Mouse (Mus musculus): ENCODE measurements at regions not wholly inside any gene's neighbourhood (a gene's known extent, or its start where the extent isn't known, plus 50 kb on each side); places are given as distances from the start of the nearest gene placed in this dataset.

GRCm38 (mm10) chr16:52988852-52989397 lies 535.1 kb upstream of the Alcam start:
- DNase-seq = no peak

DNA sequence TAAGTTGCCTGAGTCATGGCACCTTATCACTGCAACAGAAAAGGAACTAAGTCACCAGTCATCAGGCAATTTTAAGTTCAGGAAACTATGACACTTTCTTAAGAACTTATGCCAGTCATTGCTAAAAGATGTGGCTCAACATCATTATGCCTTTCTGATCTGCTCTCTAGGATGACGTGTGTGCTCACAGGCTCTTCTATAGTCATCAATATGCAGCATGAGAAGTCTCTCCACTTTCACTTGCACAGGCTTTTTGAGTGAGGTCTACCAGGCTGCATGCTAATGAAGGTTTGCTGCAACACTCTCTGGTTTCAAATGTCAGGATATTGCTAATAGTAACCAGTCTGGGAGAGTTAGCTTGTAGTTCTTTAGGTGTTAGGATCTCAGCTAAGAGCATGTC lies 530.5 kb upstream of the Alcam start:
- DNase-seq = no peak

GRCm38 (mm10) chr16:52980995-52981394 lies 527.1 kb upstream of the Alcam start:
- no peak for DNase-seq

DNA sequence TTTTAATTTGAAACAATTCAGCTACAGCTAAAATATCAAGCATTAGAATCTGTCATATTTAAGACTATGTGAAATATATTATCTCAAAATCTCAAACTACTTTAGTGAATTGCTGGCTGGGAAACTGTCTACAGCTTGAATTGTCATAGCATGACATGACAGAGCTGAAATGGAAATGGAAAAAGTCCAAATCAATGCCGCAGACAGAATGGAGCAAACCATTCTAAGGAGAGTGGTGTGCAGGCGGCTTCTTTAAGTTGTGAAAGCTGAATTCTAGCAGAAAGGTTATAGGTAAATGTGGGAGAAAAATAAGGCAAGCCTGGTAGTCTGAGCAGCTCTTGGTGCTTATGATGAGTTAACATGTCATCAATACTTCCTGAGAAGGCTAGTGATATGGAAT lies 518.9 kb upstream of the Alcam start:
- no peak for DNase-seq

GRCm38 (mm10) chr16:52947679-52948078 lies 493.8 kb upstream of the Alcam start:
- no peak for DNase-seq

DNA sequence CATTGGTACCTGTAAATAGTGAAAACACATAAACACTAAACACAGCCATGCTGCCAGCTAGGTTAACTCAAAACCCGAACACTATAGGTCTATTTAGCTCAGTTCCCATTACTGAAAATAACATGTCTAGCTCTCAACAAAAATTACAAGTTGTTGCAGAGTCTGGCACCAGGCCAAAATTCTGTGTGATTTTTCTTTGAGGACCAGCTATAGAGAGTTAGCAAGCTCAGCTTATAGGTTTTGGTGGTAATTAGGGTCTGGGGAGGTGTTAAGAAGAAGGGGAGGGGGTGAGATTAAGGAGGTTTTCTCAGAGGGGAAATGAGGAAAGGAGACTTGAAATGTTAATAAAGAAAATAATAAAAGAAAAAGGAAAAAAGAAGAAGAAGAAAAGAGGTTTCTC lies 480.9 kb upstream of the Alcam start:
- no peak for DNase-seq

- no peak for DNase-seq
Observed at GRCm38 (mm10) chr16:52931978-52932377, 478.1 kb upstream of the Alcam start.

- DNase-seq = no peak
Observed at GRCm38 (mm10) chr16:52892467-52893255, 438.8 kb upstream of the Alcam start.

DNA sequence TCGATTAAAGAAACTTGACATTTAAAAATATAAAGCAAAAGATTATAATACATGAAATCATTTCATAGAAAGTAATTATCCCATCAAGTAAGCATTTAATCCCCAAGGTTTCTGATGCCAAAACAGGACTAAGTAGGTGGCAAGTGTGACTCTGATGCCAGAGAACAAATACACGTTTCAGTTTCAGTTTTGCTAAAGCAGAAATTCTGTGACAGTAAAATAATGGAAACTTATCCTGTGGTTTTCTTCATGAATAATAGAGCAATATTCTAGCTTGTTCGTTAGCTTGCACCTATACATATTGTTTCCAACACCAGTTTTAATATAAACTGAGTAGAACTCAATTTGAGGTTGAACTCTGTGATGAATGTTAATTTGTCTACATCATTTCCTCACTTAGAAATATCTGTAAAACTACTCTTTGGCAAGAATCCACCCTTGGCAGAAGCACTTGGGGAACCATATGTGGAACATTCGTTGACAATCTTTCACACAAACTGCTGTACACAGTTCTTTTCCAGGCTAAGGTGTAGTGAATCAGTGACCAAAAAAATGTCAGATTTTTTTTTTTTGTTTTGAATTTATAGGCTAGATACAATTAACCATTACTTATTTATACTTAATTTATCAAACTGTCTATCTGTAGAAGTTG lies 425.7 kb upstream of the Alcam start:
- DNase-seq = no peak

- no peak for DNase-seq
Observed at GRCm38 (mm10) chr16:52867833-52868232, 414.0 kb upstream of the Alcam start.

- no peak for DNase-seq
Observed at GRCm38 (mm10) chr16:52863554-52863953, 409.7 kb upstream of the Alcam start.

- DNase-seq = no peak
Observed at GRCm38 (mm10) chr16:52861263-52861662, 407.4 kb upstream of the Alcam start.

- DNase-seq = no peak
Observed at GRCm38 (mm10) chr16:52858441-52859209, 404.8 kb upstream of the Alcam start.

GRCm38 (mm10) chr16:52851129-52851528 lies 397.3 kb upstream of the Alcam start:
- DNase-seq = no peak

- no peak for DNase-seq
Observed at GRCm38 (mm10) chr16:52818976-52819375, 365.1 kb upstream of the Alcam start.

GRCm38 (mm10) chr16:52811219-52811618 lies 357.3 kb upstream of the Alcam start:
- no peak for DNase-seq

DNA sequence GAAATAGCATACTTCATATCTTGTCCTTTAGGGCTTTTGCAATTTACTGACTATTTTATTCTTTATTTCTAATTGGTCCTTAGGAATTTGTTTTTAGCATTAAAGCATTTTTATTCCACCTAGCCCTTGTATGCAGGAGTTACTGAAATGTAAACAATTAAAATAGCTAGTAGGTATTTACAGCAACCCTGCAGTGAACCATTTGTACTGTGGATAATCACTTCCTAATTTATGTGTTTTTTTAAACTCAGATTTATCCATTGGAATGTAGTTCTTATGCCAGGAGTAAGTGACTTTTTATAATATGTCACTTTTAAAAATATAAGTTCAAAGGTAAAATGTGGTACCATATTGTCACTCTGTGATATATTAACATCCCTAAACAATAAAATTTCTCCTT lies 350.5 kb upstream of the Alcam start:
- DNase-seq = no peak

DNA sequence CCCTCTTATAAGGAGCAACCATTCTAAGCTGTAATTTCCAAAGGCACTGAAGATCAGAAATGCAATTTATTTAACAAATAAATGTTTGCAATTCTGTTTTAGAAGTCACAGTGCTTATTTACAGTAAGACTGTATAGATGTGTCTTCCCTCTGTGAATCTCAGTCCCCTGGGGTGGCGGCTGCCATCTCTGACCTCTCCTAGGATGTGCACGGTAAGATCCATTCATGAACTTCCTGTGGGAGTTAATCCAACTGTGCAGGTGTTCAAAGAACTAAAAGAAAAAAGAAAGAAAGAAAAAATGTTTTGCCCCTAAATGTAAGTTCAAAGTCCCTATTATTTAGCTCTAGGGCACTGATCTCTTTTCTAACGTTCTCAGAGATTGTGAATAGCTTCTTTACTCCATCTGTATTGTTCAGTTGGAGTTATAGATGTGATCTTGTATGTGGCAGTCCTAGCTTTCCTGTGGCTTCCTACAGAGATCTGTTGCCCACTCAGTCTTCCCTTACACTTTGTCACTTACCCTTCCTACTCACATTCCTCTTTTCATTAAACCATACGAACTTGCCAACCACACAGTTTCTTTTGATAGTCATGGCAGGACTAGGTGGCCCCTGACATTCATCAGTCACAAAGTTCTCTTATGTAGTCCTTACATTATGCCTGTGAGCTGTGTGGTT lies 346.0 kb upstream of the Alcam start:
- no peak for DNase-seq

- DNase-seq = no peak
Observed at GRCm38 (mm10) chr16:52795184-52795583, 341.3 kb upstream of the Alcam start.

DNA sequence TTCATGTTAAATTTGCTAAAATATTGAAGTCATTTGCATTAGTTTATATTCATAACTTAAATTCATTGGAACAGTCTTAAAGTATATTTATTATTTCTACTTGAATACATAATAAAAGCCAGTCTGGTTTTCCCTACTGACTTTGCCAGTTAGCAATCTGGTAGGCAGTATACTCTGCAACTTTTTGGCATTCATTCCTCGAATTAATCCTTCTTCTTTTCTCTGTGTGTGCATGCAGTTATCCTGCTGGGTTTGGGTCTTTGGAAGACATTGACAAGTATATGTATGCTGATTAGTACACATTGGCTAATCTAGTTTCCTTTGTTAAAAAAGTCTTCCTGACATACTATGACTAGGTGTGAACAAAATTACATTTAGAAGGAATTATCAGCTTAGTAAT lies 336.1 kb upstream of the Alcam start:
- no peak for DNase-seq

GRCm38 (mm10) chr16:52747744-52748143 lies 293.9 kb upstream of the Alcam start:
- no peak for DNase-seq

DNA sequence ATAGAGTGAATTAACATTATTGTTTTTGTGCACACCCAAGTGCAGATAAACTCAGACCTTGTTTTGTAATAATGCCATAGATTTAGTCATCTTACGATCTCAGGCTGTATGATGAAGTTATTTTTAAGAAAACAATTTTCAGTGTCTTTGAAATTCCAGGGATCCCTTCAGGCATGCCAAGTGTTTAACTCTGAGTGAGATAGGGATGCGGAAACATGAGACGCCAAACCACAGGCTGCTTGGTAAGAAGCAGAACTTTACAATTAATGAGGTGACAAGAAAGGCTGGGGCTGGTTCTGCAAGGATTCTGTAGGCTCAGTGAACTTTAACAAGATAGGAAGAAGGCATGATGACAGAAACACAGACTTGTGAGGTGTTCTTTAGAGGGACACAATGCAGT lies 292.3 kb upstream of the Alcam start:
- DNase-seq = no peak
